Mouse (Mus musculus) lung, embryonic 14.5 days (tissue): ENCODE measurements around the gene Ppp2ca. TPM values are rescaled to one million over a fixed set of nuclear protein-coding genes. Genes with fewer than 3 reads are reported as not detected.

Experiments used
- ATAC-seq: fragments of 200-750 bp; cut with Nextera tagmentation; 2 replicates; pipeline ENCODE4 v1.8.0; 2017; ENCODE audit warnings: mild to moderate bottlenecking, moderate TSS enrichment, moderate library complexity; ENCODE audit not compliant: insufficient read depth
- DNase-seq: peaks from one replicate; pipeline ENCODE4 v3.0.0-alpha.2; 2015
- H3K27ac ChIP-seq: fragments of 300-500 bp; sonication (generic); 2 replicates; pipeline ENCODE4 v1.5.1; 2014; ENCODE audit warnings: low read depth, mild to moderate bottlenecking, moderate library complexity
- H3K27me3 ChIP-seq: fragments of 300-500 bp; sonication (generic); 2 replicates; pipeline ENCODE4 v1.6.1; 2014; ENCODE audit warnings: low read length, control low read depth; ENCODE audit not compliant: insufficient read depth
- H3K36me3 ChIP-seq: fragments of 300-500 bp; sonication (generic); 2 replicates; pipeline ENCODE4 v1.6.1; 2014; ENCODE audit warnings: control low read depth; ENCODE audit not compliant: insufficient read depth
- H3K4me1 ChIP-seq: fragments of 300-500 bp; sonication (generic); 2 replicates; pipeline ENCODE4 v1.6.1; 2014; ENCODE audit warnings: antibody characterized with exemption, control low read depth; ENCODE audit not compliant: insufficient read depth
- H3K4me2 ChIP-seq: fragments of 300-500 bp; sonication (generic); 2 replicates; pipeline ENCODE4 v1.6.1; 2014; ENCODE audit warnings: mild to moderate bottlenecking
- H3K4me3 ChIP-seq: fragments of 300-500 bp; sonication (generic); 2 replicates; pipeline ENCODE4 v1.5.1; 2014; ENCODE audit warnings: low read depth, low read length
- H3K9ac ChIP-seq: fragments of 300-500 bp; sonication (generic); 2 replicates; pipeline ENCODE4 v1.6.1; 2014
- H3K9me3 ChIP-seq: fragments of 300-500 bp; sonication (generic); 2 replicates; pipeline ENCODE4 v1.6.1; 2016; ENCODE audit warnings: low read depth, low read length, control low read depth
- CTCF ChIP-seq: IDR thresholded peaks from 2 replicates; pipeline ENCODE4 v1.5.1; 2016; ENCODE audit warnings: antibody characterized with exemption, low read depth
- WGBS: fragments of 180-500 bp; shearing (Covaris S2); extraction: QIAGEN DNeasy Blood & Tissue Kit; methylation state at CpG from one replicate; pipeline ENCODE4 v1.1.7; 2014; 5-methylcytosine and 5-hydroxymethylcytosine counted together
- polyA plus RNA-seq: library from polyadenylated mRNA; unstranded; fragments of >200 nt; fragmentation: Nextera tagmentation; extraction: Ambion mirVana; gene quantifications from 2 replicates; pipeline ENCODE4 v1.2.1, GENCODE M21; 2014

Gene Ppp2ca
- polyA plus RNA-seq, 1 experiment from 2014 or later = 95.3 TPM

- peak; percentile 27 for DNase-seq
- no peak for ATAC-seq
- WGBS = 50% methylated on average over 3 of the region's 3 CpGs
Observed at GRCm38 (mm10) chr11:52064398-52064797, 34.1 kb upstream of the Ppp2ca start.

GRCm38 (mm10) chr11:52065841-52066240 lies 32.6 kb upstream of the Ppp2ca start:
- 9% methylated on average over 5 of the region's 5 CpGs for WGBS
- ATAC-seq = no peak
- TF ChIP-seq CTCF = no peak
- no peak for DNase-seq
- Histone ChIP-seq H3K4me3 (no peak overlapping the region), H3K4me2 (no peak overlapping the region), H3K27me3 (no peaks in the 10 kb centered on the region), H3K36me3 (no peaks in the 10 kb centered on the region), H3K27ac (no peak overlapping the region), H3K9me3 (no peaks in the 10 kb centered on the region), H3K4me1 (no peaks in the 10 kb centered on the region), H3K9ac (no peak overlapping the region)

More at GRCm38 (mm10) chr11:52064398-52064797, 34.1 kb upstream of the Ppp2ca start:
- Histone ChIP-seq H3K4me1 (no peaks in the 10 kb centered on the region), H3K4me2 (no peak overlapping the region), H3K36me3 (no peaks in the 10 kb centered on the region), H3K9me3 (no peaks in the 10 kb centered on the region), H3K4me3 (no peak overlapping the region), H3K27ac (no peak overlapping the region), H3K27me3 (no peaks in the 10 kb centered on the region), H3K9ac (no peak overlapping the region)
- peak; percentile 46 for TF ChIP-seq CTCF

- peak; percentile 32 for DNase-seq
Observed at GRCm38 (mm10) chr11:52071768-52072167, 26.7 kb upstream of the Ppp2ca start.

GRCm38 (mm10) chr11:52073528-52074170 lies 24.8 kb upstream of the Ppp2ca start:
- WGBS = 70% methylated on average over 8 of the region's 8 CpGs
- H3K4me2 ChIP-seq = no peak overlapping the region
- no peaks in the 10 kb centered on the region for H3K27me3 ChIP-seq

More at GRCm38 (mm10) chr11:52071768-52072167, 26.7 kb upstream of the Ppp2ca start:
- Histone ChIP-seq H3K27ac (no peak overlapping the region), H3K4me3 (no peak overlapping the region), H3K4me1 (no peaks in the 10 kb centered on the region), H3K27me3 (no peaks in the 10 kb centered on the region), H3K36me3 (no peaks in the 10 kb centered on the region), H3K9ac (no peak overlapping the region), H3K9me3 (no peaks in the 10 kb centered on the region), H3K4me2 (no peak overlapping the region)
- TF ChIP-seq CTCF = no peak
- 50% methylated on average over 10 of the region's 10 CpGs for WGBS
- ATAC-seq = no peak

GRCm38 (mm10) chr11:52074626-52075470 lies 23.6 kb upstream of the Ppp2ca start:
- no peak overlapping the region for H3K27ac ChIP-seq
- H3K27me3 ChIP-seq = no peaks in the 10 kb centered on the region
- no peak overlapping the region for H3K4me3 ChIP-seq
- no peak overlapping the region for H3K9ac ChIP-seq
- H3K4me1 ChIP-seq = no peaks in the 10 kb centered on the region
- H3K36me3 ChIP-seq = no peaks in the 10 kb centered on the region
- no peak overlapping the region for H3K4me2 ChIP-seq
- no peak for TF ChIP-seq CTCF
- DNase-seq (no peak), ATAC-seq (no peak)
- WGBS = 53% methylated on average over 14 of the region's 14 CpGs
- no peaks in the 10 kb centered on the region for H3K9me3 ChIP-seq

More at GRCm38 (mm10) chr11:52073528-52074170, 24.8 kb upstream of the Ppp2ca start:
- Histone ChIP-seq H3K27ac (no peak overlapping the region), H3K36me3 (no peaks in the 10 kb centered on the region), H3K4me3 (no peak overlapping the region), H3K4me1 (no peaks in the 10 kb centered on the region), H3K9ac (no peak overlapping the region), H3K9me3 (no peaks in the 10 kb centered on the region)
- DNase-seq (no peak), ATAC-seq (no peak)
- no peak for TF ChIP-seq CTCF

GRCm38 (mm10) chr11:52075794-52076633 lies 22.5 kb upstream of the Ppp2ca start:
- Histone ChIP-seq H3K9me3 (no peaks in the 10 kb centered on the region), H3K9ac (no peak overlapping the region), H3K4me1 (no peaks in the 10 kb centered on the region), H3K27me3 (no peaks in the 10 kb centered on the region), H3K27ac (no peak overlapping the region), H3K36me3 (no peaks in the 10 kb centered on the region), H3K4me2 (no peak overlapping the region), H3K4me3 (no peak overlapping the region)
- WGBS = 66% methylated on average over 19 of the region's 19 CpGs
- no peak for ATAC-seq
- TF ChIP-seq CTCF = no peak
- no peak for DNase-seq
